Mouse (Mus musculus): ENCODE data around the gene Pax1.

Pax1 gene

DNA sequence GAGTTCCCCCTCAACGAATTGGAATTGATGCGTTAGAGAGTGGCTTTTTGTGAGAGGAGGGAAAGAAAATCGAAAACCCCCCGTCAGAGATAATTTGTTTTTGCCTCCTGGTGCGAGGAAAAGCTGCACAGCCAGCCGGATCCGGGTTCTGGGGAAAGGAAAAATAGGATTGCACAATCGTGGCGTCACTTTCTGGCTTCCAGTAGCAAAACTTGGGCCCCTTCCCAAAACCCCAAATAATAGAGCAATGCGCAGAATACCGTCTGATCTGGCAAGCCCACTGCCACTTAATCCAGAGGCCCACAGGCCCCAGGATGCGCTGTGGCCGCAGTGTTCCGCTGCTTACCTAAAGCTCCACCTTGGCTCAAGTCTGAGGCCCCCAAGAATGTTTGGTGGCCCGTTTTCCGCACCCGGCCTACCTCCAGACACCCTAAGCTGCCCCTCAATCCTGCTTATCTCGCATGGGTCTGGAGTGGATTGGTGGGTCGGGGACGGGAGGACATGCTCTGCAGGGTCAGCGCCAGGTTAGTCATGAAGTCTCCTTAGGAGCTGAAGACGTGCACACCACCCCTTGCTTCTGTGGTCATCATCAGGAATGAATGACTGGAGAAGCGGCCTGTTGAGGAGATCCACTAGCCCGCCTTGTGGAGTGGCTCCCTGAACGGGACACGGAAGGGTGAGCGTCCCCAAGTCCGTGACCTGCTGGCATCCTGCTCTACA is 11.4 kb downstream of the Pax1 start:
- no peak for DNase-seq (ENCODE audit: low spot score)

DNA sequence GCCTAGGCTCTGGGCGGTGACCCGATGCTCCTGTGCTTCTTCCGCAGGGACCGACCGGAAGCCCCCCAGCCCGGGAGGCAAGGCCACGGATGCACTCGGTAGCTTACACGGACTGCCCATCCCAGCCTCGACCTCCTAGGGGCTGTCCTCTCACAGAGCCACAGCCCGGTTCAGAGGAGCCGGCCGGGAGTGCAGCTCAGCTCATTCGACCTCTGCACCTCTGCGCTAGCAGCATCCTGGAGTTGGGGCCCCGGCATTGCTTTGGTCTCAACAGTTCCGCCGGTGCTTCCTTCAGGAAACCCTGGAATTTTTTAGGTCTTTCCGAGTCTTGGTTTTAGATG is 11.9 kb downstream of the Pax1 start:
- no peak for DNase-seq (ENCODE audit: low spot score)

DNA sequence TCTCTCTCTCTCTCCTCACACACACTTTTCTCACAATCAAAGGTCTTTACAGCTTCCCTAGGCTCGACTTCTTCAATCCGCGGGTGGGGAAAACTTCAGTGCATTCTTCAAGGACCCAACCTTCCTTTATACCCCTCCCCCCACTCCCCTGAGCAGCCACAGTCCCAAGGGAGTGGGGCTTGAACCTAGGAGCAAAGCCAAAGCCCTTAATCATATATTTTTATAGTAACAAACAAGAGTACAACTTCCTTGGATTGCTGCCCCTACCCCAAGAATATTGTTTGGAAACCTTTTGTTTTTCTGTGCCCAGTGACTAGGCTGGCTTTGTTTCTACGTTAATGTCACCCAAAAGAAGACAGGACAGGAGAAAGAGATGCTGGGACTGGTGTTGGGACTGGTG is 12.5 kb downstream of the Pax1 start:
- no peak for DNase-seq (ENCODE audit: low spot score)

- no peak for DNase-seq (ENCODE audit: low spot score)
Measured at GRCm38 (mm10) chr2:147375019-147375715, 13.4 kb downstream of the Pax1 start.

DNA sequence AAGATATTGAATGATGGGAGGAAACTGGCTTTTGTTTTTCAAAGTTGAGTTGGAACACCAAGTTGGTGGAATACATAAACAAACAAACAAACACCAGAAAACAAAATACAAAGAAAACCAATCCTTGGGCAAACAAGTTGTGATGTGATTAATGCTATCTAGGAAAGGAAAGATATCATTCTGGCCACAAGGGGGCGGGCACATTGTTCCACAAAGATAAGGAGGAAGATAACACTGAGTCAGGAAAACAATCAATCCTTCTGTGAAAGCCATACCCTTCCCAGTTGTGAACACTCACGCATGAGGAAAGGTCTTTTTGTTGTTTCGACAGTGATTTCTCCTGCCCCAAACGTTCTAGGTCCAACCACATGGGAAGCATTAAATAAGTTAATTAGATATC is 17.2 kb downstream of the Pax1 start:
- no peak for DNase-seq (ENCODE audit: low spot score)

- no peak for DNase-seq (ENCODE audit: low spot score)
Measured at GRCm38 (mm10) chr2:147383373-147383772, 21.6 kb downstream of the Pax1 start.

- DNase-seq (ENCODE audit: low spot score) = no peak
Measured at GRCm38 (mm10) chr2:147386949-147387348, 25.2 kb downstream of the Pax1 start.

GRCm38 (mm10) chr2:147409323-147409722 is 47.6 kb downstream of the Pax1 start:
- DNase-seq (ENCODE audit: low spot score) = no peak

GRCm38 (mm10) chr2:147415037-147415436 is 53.3 kb downstream of the Pax1 start:
- DNase-seq (ENCODE audit: low spot score) = no peak

GRCm38 (mm10) chr2:147424582-147425255 is 63.0 kb downstream of the Pax1 start:
- no peak for DNase-seq (ENCODE audit: low spot score)

DNA sequence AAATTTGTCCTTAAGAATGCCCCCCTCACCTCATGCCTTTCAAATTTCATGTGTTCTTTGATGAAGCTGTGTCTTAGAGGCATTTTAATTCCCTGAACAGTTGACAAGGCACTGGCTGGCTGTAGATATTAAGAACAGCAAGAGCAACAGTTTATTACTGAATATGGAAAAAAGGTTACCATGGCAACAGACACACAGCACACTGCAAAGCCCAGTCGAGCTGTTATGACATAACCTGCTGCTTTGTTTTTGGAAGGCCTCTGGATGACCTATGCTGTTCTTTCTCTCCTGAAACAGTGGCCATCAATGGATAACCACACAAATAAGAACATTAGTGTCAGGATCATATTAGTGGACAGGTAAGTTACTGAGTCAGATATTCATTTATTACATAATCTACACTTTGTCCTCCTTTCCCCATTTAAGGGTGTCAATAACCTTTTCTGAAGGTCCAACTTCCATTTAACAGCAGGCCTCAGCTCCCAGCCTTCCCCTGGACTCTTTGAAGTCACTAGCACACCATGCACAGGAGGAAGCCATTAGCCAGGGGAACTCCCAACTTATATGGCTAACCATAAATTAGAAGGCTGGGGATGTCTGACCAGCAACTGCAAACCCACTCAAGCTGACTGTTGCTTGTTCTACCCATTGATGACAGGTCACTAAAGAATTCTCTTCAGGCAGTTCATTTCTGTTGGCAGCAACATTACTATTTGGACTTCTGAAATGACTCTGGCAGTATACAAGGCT is 68.1 kb downstream of the Pax1 start:
- no peak for DNase-seq (ENCODE audit: low spot score)

DNA sequence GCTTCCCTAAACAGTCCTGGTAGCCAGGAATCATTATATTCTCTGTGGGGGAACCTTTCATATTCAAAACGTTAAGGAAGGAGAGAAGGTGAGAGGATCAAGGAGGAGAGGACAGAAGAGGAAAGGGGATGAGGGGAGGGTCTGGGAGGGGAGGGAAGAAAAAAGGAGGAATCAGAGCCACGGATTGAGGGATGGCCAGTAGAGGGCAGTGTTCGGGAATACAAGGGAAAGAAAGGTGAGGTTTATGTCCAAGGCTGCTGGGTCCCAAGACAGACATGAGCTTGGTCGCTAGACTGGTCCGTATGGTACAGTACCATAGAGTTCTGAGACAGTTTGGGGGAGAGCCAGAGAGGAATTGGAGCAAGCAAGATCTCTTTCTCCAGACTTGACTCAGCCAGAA is 71.4 kb downstream of the Pax1 start:
- DNase-seq (ENCODE audit: low spot score) = no peak

Measured in spleen, adult 12 weeks (tissue).